Mouse (Mus musculus) cortical plate, adult 2 months (tissue): ENCODE results near the gene Syt14. TPM values are rescaled to one million over a fixed set of nuclear protein-coding genes. Genes with fewer than 3 reads are reported as not detected.

ENCODE experiments used
- H3K27ac ChIP-seq: fragments of 200-500 bp; 2 replicates; pipeline ENCODE4 v1.5.1; 2012; ENCODE audit warnings: low read length, control low read depth, inconsistent platforms; ENCODE audit not compliant: insufficient read depth
- H3K4me1 ChIP-seq: fragments of 200-500 bp; 2 replicates; pipeline ENCODE4 v1.6.1; 2011; ENCODE audit warnings: low read length; ENCODE audit not compliant: control insufficient read depth, insufficient read depth
- H3K4me3 ChIP-seq: fragments of 200-500 bp; 2 replicates; pipeline ENCODE4 v1.5.1; 2011; ENCODE audit warnings: mild to moderate bottlenecking, low read length, control low read depth; ENCODE audit not compliant: insufficient read depth
- CTCF ChIP-seq: fragments of 200-500 bp; IDR thresholded peaks from 2 replicates; pipeline ENCODE4 v1.5.1; 2011; ENCODE audit warnings: mild to moderate bottlenecking, control low read depth, low read length; ENCODE audit not compliant: insufficient read depth; ENCODE audit errors: extremely low read depth
- POLR2A ChIP-seq: fragments of 200-500 bp; IDR thresholded peaks from 2 replicates; pipeline ENCODE4 v1.6.1; 2011; ENCODE audit warnings: mild to moderate bottlenecking, low read length, control low read depth; ENCODE audit not compliant: insufficient read depth; ENCODE audit errors: extremely low read depth
- polyA plus RNA-seq: library from polyadenylated mRNA; depleted of rRNA; stranded (reverse); fragments of >200 nt; gene quantifications from 2 replicates; pipeline ENCODE4 v1.2.3, GENCODE M21; 2012

Gene Syt14
- polyA plus RNA-seq, 1 experiment: 5.8 TPM

DNA sequence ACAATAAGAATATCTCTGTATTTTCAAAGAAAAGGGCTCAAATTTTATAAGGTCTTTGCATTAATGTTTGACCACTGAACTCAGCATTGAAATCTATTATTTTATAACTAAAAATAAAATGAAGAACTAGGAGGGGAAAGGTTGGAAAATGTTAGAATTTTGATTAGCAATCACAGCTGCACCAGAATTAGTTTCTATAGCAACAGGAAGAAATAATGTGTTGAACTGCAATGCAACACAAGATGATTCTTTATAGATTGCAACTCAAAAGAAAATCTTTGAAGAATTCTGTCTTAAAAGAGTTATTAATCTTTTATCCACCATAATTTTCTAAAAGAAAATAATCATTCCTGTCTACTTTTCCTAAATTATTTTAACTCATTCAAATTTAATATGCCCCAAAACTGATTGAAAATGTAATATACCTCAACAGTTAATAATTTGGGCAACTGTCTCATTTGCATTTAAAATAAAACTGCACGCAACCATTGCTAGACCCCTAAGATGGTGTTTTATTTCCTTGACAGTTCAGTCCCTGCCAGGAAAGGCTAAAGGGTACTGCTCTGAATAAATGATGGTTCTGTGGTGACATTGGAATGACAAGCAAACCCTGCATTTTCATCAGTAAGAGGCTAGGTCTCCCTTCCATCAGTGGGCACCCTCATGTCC is 88.3 kb downstream of the Syt14 start:
- TF ChIP-seq CTCF: no peak
- no peak for TF ChIP-seq POLR2A
- Histone ChIP-seq H3K4me1 (no peaks in the 10 kb centered on the region), H3K4me3 (no peak overlapping the region), H3K27ac (no peak overlapping the region)

GRCm38 (mm10) chr1:192939033-192939432 is 96.5 kb downstream of the Syt14 start:
- Histone ChIP-seq H3K4me1 (peaks cover 2% of the 10 kb centered on the region; the same call in 1 of the 2 replicates), H3K27ac (no peak overlapping the region), H3K4me3 (no peak overlapping the region)
- no peak for TF ChIP-seq CTCF
- TF ChIP-seq POLR2A: no peak

GRCm38 (mm10) chr1:192937956-192938355 is 97.6 kb downstream of the Syt14 start:
- no peak overlapping the region for H3K27ac ChIP-seq
- TF ChIP-seq CTCF: no peak
- no peak for TF ChIP-seq POLR2A
- H3K4me1 ChIP-seq: peaks cover 2% of the 10 kb centered on the region; the same call in 1 of the 2 replicates
- H3K4me3 ChIP-seq: no peak overlapping the region

DNA sequence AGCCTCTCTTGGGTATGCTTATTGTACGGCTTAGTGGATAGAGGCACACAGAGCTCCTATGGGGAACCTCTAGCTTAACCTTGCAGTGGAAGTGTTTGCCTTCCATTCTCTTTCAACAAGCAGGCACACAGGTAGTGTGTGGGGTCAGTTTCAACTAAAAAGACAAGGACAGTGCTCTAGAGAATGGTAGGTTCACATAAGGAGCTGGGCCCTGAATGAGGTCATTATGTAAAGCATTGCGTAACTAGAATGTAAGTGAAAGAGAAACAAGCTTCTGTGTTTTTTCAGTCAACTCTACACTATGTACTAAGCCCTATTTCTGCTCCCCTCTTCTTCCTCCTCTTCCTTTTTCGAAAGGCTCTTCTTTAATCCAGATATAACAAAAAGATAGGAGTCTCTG is 103.8 kb downstream of the Syt14 start:
- TF ChIP-seq CTCF (no peak), POLR2A (no peak)
- no peak overlapping the region for H3K27ac ChIP-seq
- H3K4me1 ChIP-seq: no peaks in the 10 kb centered on the region; the same call in 1 of the 2 replicates
- H3K4me3 ChIP-seq: no peak overlapping the region

GRCm38 (mm10) chr1:192912101-192912728 is 123.4 kb downstream of the Syt14 start:
- TF ChIP-seq POLR2A: no peak
- no peak for TF ChIP-seq CTCF
- Histone ChIP-seq H3K27ac (no peak overlapping the region), H3K4me3 (no peak overlapping the region), H3K4me1 (peaks cover 2% of the 10 kb centered on the region)

DNA sequence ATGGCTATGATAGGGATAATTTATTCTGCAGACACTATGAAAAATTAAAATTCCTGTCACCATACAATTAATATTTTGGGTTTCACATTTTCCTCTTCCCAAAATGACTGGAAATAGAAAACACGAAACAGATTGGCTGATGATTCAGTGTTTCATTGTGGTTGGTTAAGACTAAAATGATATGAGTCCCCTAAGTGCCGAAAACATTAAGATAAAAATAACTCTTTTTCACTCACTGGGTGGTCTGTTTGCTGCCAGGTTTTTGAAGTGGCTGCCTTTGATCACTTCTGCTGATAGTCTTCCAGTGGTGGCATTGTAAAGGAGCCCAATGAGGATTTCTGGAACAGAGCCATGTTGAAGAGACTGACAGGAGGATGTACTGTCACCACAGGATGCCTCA is 134.1 kb downstream of the Syt14 start:
- TF ChIP-seq POLR2A (no peak), CTCF (no peak)
- Histone ChIP-seq H3K4me1 (0 out of 2 replicates have a peak, but pooled peaks cover 2% of the 10 kb centered on the region), H3K27ac (no peak overlapping the region), H3K4me3 (no peak overlapping the region)

DNA sequence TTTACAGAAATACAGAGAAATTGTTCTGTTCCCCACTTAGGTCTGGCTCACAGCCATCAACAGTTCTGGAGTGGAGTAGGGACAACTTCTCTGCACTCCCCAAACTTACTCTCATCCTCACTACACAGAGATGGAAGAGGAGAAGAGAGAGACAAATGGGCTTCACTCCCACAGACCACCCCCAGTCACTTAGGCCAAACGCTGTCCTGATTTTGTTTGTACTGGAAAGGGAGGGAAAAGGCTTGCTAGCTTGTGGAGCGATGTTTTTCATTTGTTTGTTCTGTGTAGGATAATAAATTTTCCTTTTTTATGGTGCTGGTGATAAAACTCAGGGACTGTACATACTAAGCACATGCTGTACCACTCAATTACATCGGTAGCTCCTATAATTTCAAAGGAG is 134.7 kb downstream of the Syt14 start:
- H3K27ac ChIP-seq: no peak overlapping the region
- TF ChIP-seq CTCF (no peak), POLR2A (no peak)
- 0 out of 2 replicates have a peak, but pooled peaks cover 2% of the 10 kb centered on the region for H3K4me1 ChIP-seq
- no peak overlapping the region for H3K4me3 ChIP-seq

DNA sequence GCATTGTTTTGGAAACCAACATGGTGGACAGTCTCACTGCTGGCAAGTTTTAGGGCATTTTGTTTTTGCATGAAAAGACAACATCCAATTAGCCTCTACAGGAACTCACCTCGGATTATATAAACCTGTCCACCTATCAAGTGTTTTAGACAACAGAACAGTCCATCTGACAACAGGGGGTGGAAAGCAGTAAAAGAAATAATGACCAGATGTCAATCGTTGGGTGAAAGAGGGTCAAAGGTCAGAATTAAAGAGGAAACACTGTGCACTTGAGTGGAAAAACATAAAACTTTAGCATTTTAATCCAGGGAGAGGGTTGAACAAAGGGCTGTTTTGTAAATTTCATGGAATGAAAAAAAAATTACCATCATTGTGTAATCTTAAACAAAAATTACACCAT is 136.8 kb downstream of the Syt14 start:
- no peak overlapping the region for H3K4me3 ChIP-seq
- TF ChIP-seq POLR2A (no peak), CTCF (no peak)
- 0 out of 2 replicates have a peak, but pooled peaks cover 2% of the 10 kb centered on the region for H3K4me1 ChIP-seq
- H3K27ac ChIP-seq: no peak overlapping the region

- no peaks in the 10 kb centered on the region for H3K4me1 ChIP-seq
- no peak overlapping the region for H3K4me3 ChIP-seq
- TF ChIP-seq POLR2A: no peak
- no peak for TF ChIP-seq CTCF
- no peak overlapping the region for H3K27ac ChIP-seq
Observed at GRCm38 (mm10) chr1:192897218-192897617, 138.4 kb downstream of the Syt14 start.

GRCm38 (mm10) chr1:192896076-192896475 is 139.5 kb downstream of the Syt14 start:
- Histone ChIP-seq H3K4me1 (no peaks in the 10 kb centered on the region), H3K4me3 (no peak overlapping the region), H3K27ac (no peak overlapping the region)
- TF ChIP-seq POLR2A: no peak
- no peak for TF ChIP-seq CTCF
